Mouse (Mus musculus) retina, adult 2 months (tissue): ENCODE results near the gene Gm20937.
"Not testable (repeated sequence)": the region's sequence is repeated elsewhere in the genome, so short reads cannot be mapped to it uniquely, and the experiment has no call there.

Experiments used
- DNase-seq: peaks from one replicate; pipeline ENCODE4 v3.0.0-alpha.2; 2012; ENCODE audit warnings: low read depth, low spot score

Gene Gm20937

GRCm38 (mm10) chrY:68294798-68295197, at the start of gene Gm20937:
Gene Gm20937 (minus strand): TSS chrY:68294898.
- DNase-seq, result not testable (repeated sequence)
